Mouse (Mus musculus) limb, embryonic 14.5 days (tissue): ENCODE data around the gene Rnase13. TPM values are rescaled to one million over a fixed set of nuclear protein-coding genes. Genes with fewer than 3 reads are reported as not detected.

Source experiments
- ATAC-seq: fragments of 200-750 bp; cut with Nextera tagmentation; 2 replicates; pipeline ENCODE4 v1.8.0; 2017; ENCODE audit warnings: low read depth, moderate number of reproducible peaks, moderate TSS enrichment; ENCODE audit not compliant: low FRiP score
- DNase-seq: peaks from one replicate; pipeline ENCODE4 v3.0.0-alpha.2; 2015; ENCODE audit warnings: low spot score
- H3K27ac ChIP-seq: fragments of 300-500 bp; sonication (generic); replicated peaks from 2 replicates; pipeline ENCODE4 v1.5.1; 2014; ENCODE audit warnings: low read depth, mild to moderate bottlenecking, low read length, moderate library complexity, mixed read lengths
- H3K27me3 ChIP-seq: fragments of 300-500 bp; sonication (generic); 2 replicates; pipeline ENCODE4 v1.6.1; 2014; ENCODE audit warnings: low read length, mixed read lengths; ENCODE audit not compliant: control insufficient read depth, insufficient read depth
- H3K36me3 ChIP-seq: fragments of 300-500 bp; sonication (generic); 2 replicates; pipeline ENCODE4 v1.6.1; 2014; ENCODE audit warnings: mild to moderate bottlenecking, low read length, moderate library complexity, mixed read lengths; ENCODE audit not compliant: control insufficient read depth, insufficient read depth
- H3K4me1 ChIP-seq: fragments of 300-500 bp; sonication (generic); 2 replicates; pipeline ENCODE4 v1.6.1; 2014; ENCODE audit warnings: antibody characterized with exemption, low read length, mixed read lengths; ENCODE audit not compliant: control insufficient read depth, insufficient read depth
- H3K4me2 ChIP-seq: fragments of 300-500 bp; sonication (generic); replicated peaks from 2 replicates; pipeline ENCODE4 v1.6.1; 2014; ENCODE audit warnings: low read depth, mild to moderate bottlenecking, low read length, moderate library complexity; ENCODE audit not compliant: severe bottlenecking
- H3K4me3 ChIP-seq: fragments of 300-500 bp; sonication (generic); replicated peaks from 2 replicates; pipeline ENCODE4 v1.5.1; 2014; ENCODE audit warnings: low read length
- H3K9ac ChIP-seq: fragments of 300-500 bp; sonication (generic); 2 replicates; pipeline ENCODE4 v1.6.1; 2014; ENCODE audit warnings: mild to moderate bottlenecking, low read depth, low read length, moderate library complexity; ENCODE audit not compliant: severe bottlenecking
- H3K9me3 ChIP-seq: fragments of 300-500 bp; sonication (generic); 2 replicates; pipeline ENCODE4 v1.6.1; 2016; ENCODE audit warnings: low read length; ENCODE audit not compliant: control insufficient read depth
- POLR2A ChIP-seq: fragments of 200-500 bp; IDR thresholded peaks from 2 replicates; pipeline ENCODE4 v1.8.0; 2012; ENCODE audit warnings: inconsistent platforms, mild to moderate bottlenecking, moderate library complexity, borderline replicate concordance; ENCODE audit not compliant: insufficient read depth, insufficient read length; ENCODE audit errors: extremely low read depth
- WGBS: fragments of 180-500 bp; shearing (Covaris S2); extraction: QIAGEN DNeasy Blood & Tissue Kit; methylation state at CpG from one replicate; pipeline ENCODE4 v1.1.7; 2014; 5-methylcytosine and 5-hydroxymethylcytosine counted together
- polyA plus RNA-seq, 2 experiments: library from polyadenylated mRNA; depleted of rRNA in 1 of 2; stranded (reverse) in 1 of 2; unstranded in 1 of 2; fragments of >200 nt; fragmentation: Nextera tagmentation in 1 of 2; extraction: Ambion mirVana in 1 of 2; gene quantifications; 2 replicates each; pipeline versions ENCODE4 v1.2.1 to v1.2.3; 2012 to 2014

The Rnase13 gene
- polyA plus RNA-seq, 2 experiments, result not detected

DNA sequence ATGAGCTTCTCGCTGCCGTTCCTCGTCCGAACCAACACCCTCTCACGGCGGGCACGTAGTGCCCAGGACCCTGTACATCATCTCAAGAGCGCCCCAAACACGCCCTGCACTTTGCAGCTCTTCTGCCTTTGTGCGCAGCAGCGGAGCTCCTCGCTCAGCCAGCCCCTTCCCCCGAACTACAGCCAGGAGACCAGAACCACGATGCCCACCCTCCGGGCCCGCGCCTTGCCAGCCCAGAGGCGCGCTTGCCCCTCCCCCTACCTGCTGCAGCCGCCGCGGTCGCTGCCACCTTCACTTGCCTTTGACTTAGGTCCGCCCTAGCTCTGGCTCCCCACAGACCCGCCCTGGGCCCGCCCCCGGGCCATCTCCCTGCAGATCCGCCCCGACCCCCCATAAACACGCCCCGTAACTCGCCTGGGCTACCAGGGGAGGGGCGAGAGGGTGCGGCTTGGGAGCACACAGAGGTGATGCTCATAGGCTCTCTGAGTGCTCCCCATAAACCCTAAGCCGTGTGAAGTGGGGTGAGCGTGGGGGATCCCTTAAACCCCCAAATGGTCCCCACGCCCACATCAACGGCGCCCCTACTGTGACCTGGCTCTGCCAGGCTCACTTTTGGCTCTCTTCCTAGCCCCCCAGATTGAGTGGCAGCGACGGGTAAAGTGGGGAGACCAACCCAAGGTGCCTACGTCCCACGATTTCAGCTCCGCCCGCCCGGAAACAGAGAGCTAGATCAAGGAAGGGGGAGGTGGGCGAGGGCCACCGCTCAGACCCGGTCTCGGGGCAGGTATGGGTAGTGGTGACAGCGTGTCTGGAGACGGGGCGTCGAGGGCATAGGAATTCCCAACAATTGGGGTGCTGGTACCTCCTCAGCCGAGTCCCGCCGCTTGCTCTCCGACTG is 9.3 kb downstream of the Rnase13 start:
- ATAC-seq (peak; percentile 66), DNase-seq (peak; percentile 56)
- H3K4me2 ChIP-seq, result peak overlapping the region; percentile 97
- H3K4me3 ChIP-seq, result peak overlapping the region; percentile 60
- WGBS, result under 1% methylated on average over 53 of the region's 58 CpGs
- peak overlapping the region; percentile 64 for H3K9ac ChIP-seq
- peaks cover 5% of the 10 kb centered on the region; the same call in 1 of the 2 replicates for H3K36me3 ChIP-seq
- no peaks in the 10 kb centered on the region for H3K27me3 ChIP-seq
- TF ChIP-seq POLR2A, result 0 out of 2 replicates have a peak, but pooled peaks have one; percentile 20
- H3K9me3 ChIP-seq, result no peaks in the 10 kb centered on the region
- peaks cover 18% of the 10 kb centered on the region for H3K4me1 ChIP-seq
- H3K27ac ChIP-seq, result peak overlapping the region; percentile 77

DNA sequence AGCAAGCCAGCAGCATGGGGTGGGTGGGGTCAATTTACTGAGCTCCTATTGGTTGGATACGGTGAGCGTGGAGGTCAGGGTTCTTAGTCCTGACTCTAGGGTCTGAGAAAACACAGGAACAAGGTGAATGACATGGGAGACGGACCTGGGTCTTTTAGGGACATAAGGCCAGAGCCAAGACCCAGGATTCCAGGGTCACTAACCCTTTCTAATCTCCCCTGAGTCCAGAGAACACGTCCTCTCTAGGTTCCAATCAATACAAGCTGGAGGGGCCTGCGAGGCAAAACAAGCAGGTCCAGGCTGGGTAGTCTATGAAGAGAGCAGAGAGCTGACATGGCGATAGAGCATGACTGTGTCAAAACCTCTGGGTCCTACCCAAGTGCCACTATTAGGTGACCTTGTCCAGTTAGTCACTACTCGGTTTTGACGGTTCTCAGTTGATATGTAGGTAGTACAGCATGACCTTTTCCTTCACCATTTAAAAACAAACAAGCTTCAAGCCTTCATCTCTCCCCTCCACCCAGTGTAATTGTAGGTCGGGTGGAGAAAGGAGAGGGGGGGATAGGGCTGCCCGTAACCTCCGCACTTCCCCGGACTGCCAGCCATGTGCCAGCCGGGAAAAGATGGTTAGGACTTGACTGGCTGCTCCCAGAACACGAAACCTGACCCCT is 10.0 kb downstream of the Rnase13 start:
- peak overlapping the region; percentile 60 for H3K4me3 ChIP-seq
- ATAC-seq, result no peak
- no peak for DNase-seq
- peaks cover 7% of the 10 kb centered on the region; the same call in 1 of the 2 replicates for H3K36me3 ChIP-seq
- TF ChIP-seq POLR2A, result no peak
- WGBS, result 14% methylated on average over 14 of the region's 14 CpGs
- H3K4me2 ChIP-seq, result peak overlapping the region; percentile 97
- peaks cover 18% of the 10 kb centered on the region for H3K4me1 ChIP-seq
- peak overlapping the region; percentile 64 for H3K9ac ChIP-seq
- no peaks in the 10 kb centered on the region for H3K9me3 ChIP-seq
- peak overlapping the region; percentile 77 for H3K27ac ChIP-seq
- H3K27me3 ChIP-seq, result no peaks in the 10 kb centered on the region

GRCm38 (mm10) chr14:51911301-51911700 is 11.3 kb downstream of the Rnase13 start:
- WGBS, result 84% methylated on average over 10 of the region's 10 CpGs

DNA sequence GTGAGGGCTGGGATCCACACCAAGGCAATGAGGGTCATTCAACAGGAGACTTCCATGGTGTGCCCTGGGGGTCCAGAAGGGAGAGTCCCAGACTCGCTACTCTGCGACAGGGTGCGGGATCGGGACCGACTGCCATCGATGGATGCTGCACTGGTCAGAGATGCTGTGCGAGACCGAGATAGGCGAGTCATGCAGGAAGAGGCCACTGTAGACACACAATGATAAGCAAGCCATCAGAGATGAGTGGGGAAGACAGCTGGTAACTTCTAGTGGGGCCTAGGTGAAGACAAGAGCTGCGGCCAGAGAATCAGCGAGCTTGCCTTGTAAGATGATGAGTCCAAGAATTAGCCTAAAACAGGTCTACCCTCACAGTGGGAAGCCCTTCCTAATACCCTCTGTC is 16.5 kb downstream of the Rnase13 start:
- Histone ChIP-seq H3K9me3 (no peaks in the 10 kb centered on the region), H3K27me3 (no peaks in the 10 kb centered on the region), H3K4me2 (no peak overlapping the region), H3K36me3 (peaks cover 7% of the 10 kb centered on the region; the same call in 1 of the 2 replicates), H3K4me3 (no peak overlapping the region), H3K27ac (no peak overlapping the region), H3K9ac (no peak overlapping the region), H3K4me1 (no peaks in the 10 kb centered on the region)
- ATAC-seq, result no peak
- no peak for TF ChIP-seq POLR2A
- no peak for DNase-seq
- WGBS, result 90% methylated on average over 11 of the region's 11 CpGs

More at GRCm38 (mm10) chr14:51911301-51911700, 11.3 kb downstream of the Rnase13 start:
- H3K27me3 ChIP-seq, result no peaks in the 10 kb centered on the region
- no peak for ATAC-seq
- H3K9me3 ChIP-seq, result no peaks in the 10 kb centered on the region
- H3K9ac ChIP-seq, result no peak overlapping the region
- no peak for TF ChIP-seq POLR2A
- no peak overlapping the region for H3K4me2 ChIP-seq
- H3K4me1 ChIP-seq, result peaks cover 16% of the 10 kb centered on the region
- no peak overlapping the region for H3K4me3 ChIP-seq
- no peak overlapping the region for H3K27ac ChIP-seq
- H3K36me3 ChIP-seq, result peaks cover 7% of the 10 kb centered on the region; the same call in 1 of the 2 replicates
- DNase-seq, result no peak

DNA sequence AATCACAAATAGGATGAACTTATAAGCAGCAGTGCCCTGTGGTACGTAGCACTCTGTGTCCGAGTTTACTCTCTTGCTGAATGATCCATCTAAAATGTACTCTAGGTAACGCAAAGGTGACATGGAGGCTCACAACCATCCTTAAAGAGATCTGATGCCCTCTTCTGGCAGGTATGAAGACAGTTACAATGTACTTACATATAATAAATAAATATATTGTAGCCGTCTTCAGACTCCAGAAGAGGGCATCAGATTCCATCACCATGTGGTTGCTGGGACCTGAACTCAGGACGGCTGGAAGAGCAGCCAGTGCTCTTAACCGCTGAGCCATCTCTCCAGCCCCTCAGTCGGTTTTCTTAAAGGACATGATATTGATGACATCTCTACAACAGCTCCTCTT is 17.9 kb downstream of the Rnase13 start:
- H3K9ac ChIP-seq, result no peak overlapping the region
- H3K4me2 ChIP-seq, result no peak overlapping the region
- no peak overlapping the region for H3K27ac ChIP-seq
- DNase-seq (no peak), ATAC-seq (no peak; the same call in 1 of the 2 replicates)
- H3K4me1 ChIP-seq, result no peaks in the 10 kb centered on the region
- peaks cover 4% of the 10 kb centered on the region; the same call in 1 of the 2 replicates for H3K36me3 ChIP-seq
- H3K4me3 ChIP-seq, result no peak overlapping the region
- no peaks in the 10 kb centered on the region for H3K27me3 ChIP-seq
- no peaks in the 10 kb centered on the region for H3K9me3 ChIP-seq
- 61% methylated on average over 7 of the region's 7 CpGs for WGBS
- no peak for TF ChIP-seq POLR2A
